Mouse (Mus musculus) spleen, adult 2 months (tissue): ENCODE data around the gene Mdga1. TPM values are rescaled to one million over a fixed set of nuclear protein-coding genes. Genes with fewer than 3 reads are reported as not detected.
A peak's percentile ranks its signal among the peaks of the same experiment; 100 is the strongest.

Experiments
- DNase-seq, 2 experiments: peaks; one replicate each; pipeline versions ENCODE4 v3.0.0 to v3.0.0-alpha.2; 2012 to 2021; ENCODE audit warnings: low spot score in 2 of 2, low read depth in 1 of 2
- H3K27ac ChIP-seq: fragments of 200-500 bp; 2 replicates; pipeline ENCODE4 v1.5.1; 2012; ENCODE audit warnings: low read length, inconsistent platforms; ENCODE audit not compliant: insufficient read depth
- H3K27me3 ChIP-seq: fragments of 200-500 bp; 2 replicates; pipeline ENCODE4 v1.6.1; 2012; ENCODE audit warnings: mild to moderate bottlenecking, moderate library complexity, low read length, inconsistent platforms; ENCODE audit not compliant: control insufficient read depth, insufficient read depth
- H3K36me3 ChIP-seq: fragments of 200-500 bp; 2 replicates; pipeline ENCODE4 v1.6.1; 2012; ENCODE audit warnings: mild to moderate bottlenecking, low read length, inconsistent platforms; ENCODE audit not compliant: control insufficient read depth, insufficient read depth
- H3K4me1 ChIP-seq: fragments of 200-500 bp; 2 replicates; pipeline ENCODE4 v1.6.1; 2011; ENCODE audit warnings: inconsistent platforms; ENCODE audit not compliant: control insufficient read depth, insufficient read depth, insufficient read length
- H3K4me3 ChIP-seq: fragments of 200-500 bp; 2 replicates; pipeline ENCODE4 v1.5.1; 2011; ENCODE audit warnings: mild to moderate bottlenecking, inconsistent platforms; ENCODE audit not compliant: insufficient read depth, insufficient read length; ENCODE audit errors: extremely low read depth
- CTCF ChIP-seq: fragments of 200-500 bp; IDR thresholded peaks from 2 replicates; pipeline ENCODE4 v1.5.1; 2011; ENCODE audit warnings: mild to moderate bottlenecking, inconsistent platforms; ENCODE audit not compliant: insufficient read depth, insufficient read length, insufficient replicate concordance; ENCODE audit errors: extremely low read depth
- POLR2A ChIP-seq: fragments of 200-500 bp; IDR thresholded peaks from 2 replicates; pipeline ENCODE4 v1.6.1; 2011; ENCODE audit warnings: low read depth, low read length, inconsistent platforms
- WGBS: fragments of 180-500 bp; shearing (Covaris S2); methylation state at CpG from one replicate; pipeline ENCODE4 v1.1.7; 2018; 5-methylcytosine and 5-hydroxymethylcytosine counted together
- polyA plus RNA-seq: library from polyadenylated mRNA; depleted of rRNA; stranded (reverse); fragments of >200 nt; gene quantifications from 2 replicates; pipeline ENCODE4 v1.2.3, GENCODE M21; 2012

Gene Mdga1
- polyA plus RNA-seq, 1 experiment = 1.6 TPM

DNA sequence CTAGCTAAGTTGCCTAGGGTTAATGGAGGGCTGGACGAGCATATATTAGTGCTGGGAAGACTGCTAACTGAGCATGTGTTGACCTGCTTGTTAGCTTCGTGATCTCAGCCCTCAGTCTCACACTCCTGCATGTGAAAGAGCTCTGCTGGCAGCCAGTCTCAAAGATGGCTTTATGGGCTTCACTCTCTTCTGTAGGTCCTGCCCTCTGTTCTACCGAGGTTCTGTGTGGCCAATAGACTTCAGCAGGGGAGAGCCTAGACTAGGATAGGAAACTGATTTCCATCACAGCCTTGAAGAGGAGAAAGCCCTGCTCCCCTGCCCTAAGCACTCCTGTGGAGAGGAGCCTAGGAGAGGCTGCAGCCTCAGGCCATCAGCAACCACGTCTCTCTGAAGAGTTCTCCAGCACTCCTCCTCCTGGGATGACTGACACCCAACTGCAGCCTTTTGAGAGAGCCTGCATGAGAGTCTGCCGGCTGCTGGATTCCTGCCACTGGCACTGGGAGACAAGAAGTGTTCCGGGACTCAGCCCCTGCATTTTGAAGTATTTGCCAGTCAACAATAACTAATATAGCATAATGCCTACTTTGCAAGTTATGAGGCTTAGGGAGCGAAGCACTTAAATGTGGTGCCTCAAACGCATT, 116.9 kb downstream of the Mdga1 start:
- no peak for DNase-seq
- no peak for TF ChIP-seq POLR2A
- no peak for TF ChIP-seq CTCF
- Histone ChIP-seq H3K27ac (no peak overlapping the region), H3K36me3 (no peaks in the 10 kb centered on the region), H3K4me3 (no peak overlapping the region), H3K4me1 (no peaks in the 10 kb centered on the region), H3K27me3 (no peaks in the 10 kb centered on the region)
- 77% methylated on average over 8 of the region's 8 CpGs for WGBS

DNA sequence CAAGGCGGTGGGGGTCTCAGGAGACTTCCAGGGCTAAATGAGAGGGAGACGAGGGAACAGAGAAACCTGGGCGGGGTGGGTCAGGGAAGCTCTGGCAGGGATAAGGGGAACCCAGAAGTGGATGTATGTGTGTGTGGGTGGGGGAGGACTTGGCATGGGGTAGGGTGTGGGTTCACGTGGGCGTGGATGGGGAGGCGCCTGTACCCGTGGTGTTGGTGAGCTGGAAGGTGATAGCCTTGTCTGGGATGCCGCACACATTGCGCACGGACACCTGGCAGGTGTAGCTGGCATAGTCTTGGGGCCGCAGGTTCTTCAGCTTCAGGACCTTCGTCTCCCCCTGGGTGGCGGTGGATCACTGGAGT, 120.5 kb downstream of the Mdga1 start:
- TF ChIP-seq POLR2A = no peak
- TF ChIP-seq CTCF = no peak
- WGBS = 86% methylated on average over 13 of the region's 13 CpGs
- DNase-seq = no peak

DNA sequence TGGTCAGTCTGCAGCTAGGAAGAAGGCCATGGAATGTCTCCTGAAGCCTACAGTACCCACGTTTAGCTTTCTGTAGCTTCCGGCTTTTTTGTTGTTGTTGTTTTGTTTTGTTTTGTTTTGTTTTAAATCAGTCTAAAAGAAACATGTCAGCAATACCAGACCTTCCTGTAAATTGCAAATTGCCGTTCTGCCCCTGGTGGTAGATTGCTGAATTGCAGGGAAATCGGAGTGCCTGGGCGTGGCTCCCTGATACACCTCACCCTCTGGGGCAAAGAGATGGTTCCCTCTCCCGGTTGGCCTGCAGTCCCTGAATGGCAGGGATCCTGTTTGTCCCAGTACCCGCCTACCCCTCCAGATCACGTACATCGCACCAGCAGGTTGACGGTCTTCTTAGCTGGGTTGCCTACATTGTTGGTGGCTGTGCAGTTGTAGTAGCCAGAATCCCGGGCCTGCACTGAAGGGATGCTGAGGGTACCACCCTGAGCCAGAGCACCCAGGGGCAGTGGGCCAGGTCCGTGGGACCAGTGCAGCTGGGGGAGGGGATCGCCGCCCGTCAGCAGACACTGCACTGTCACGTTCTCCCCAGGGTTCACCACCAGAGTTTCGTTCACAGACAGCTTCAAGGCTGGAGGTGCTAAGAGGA, 121.0 kb downstream of the Mdga1 start:
- 63% methylated on average over 17 of the region's 17 CpGs for WGBS
- Histone ChIP-seq H3K4me3 (no peak overlapping the region), H3K27ac (no peak overlapping the region), H3K4me1 (no peaks in the 10 kb centered on the region), H3K27me3 (no peaks in the 10 kb centered on the region), H3K36me3 (no peaks in the 10 kb centered on the region)
- TF ChIP-seq POLR2A (no peak), CTCF (peak; percentile 46; the same call in 1 of the 2 replicates)
- DNase-seq = peak; percentile 35 to 62

More for the DNA sequence above, 120.5 kb downstream of the Mdga1 start:
- Histone ChIP-seq H3K4me3 (no peak overlapping the region), H3K27me3 (no peaks in the 10 kb centered on the region), H3K4me1 (no peaks in the 10 kb centered on the region), H3K36me3 (no peaks in the 10 kb centered on the region), H3K27ac (no peak overlapping the region)

DNA sequence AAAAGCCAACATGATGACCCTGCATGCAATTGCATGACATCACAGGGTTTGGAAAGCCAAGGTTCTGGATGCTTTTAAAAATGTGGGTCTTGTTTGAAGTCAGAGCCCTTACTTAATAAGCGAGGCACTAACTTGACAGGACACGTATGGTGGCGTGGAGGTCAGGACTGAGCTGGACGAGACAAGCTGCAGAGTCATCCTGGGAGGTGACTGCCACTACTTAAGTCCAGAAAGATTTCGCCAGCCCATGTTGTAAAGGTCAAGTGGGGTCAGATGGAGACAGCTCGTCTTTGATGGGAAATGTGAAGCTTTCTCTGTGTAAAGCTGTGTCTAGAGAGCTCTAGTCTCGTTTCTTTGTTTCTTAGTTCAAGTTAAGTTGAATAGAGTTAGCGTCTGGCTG, 122.6 kb downstream of the Mdga1 start:
- TF ChIP-seq CTCF (no peak), POLR2A (no peak)
- Histone ChIP-seq H3K27me3 (no peaks in the 10 kb centered on the region), H3K4me3 (no peak overlapping the region), H3K4me1 (peaks cover 1% of the 10 kb centered on the region; the same call in 1 of the 2 replicates), H3K27ac (no peak overlapping the region), H3K36me3 (no peaks in the 10 kb centered on the region)
- WGBS = 86% methylated on average over 8 of the region's 8 CpGs
- no peak for DNase-seq

DNA sequence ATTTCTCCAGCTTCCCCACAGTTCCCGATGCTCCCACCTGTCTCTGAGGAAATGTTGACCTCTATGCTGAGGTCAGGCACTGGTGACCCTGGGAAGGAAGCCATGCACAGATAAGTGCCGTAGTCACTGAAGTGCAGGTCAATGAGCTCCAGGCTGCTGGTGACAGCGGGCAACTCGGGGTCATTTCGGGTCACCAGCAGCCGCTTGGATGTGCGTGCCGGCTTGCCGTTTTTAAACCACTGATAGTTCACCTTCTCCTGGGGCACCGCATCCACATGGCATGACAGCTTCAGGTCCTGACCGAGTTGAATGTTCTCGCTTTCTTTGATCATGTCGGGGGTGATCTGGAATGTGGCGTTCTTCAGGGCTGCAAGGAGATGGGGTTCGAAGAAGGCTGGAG, 123.6 kb downstream of the Mdga1 start:
- TF ChIP-seq POLR2A = no peak
- no peak for TF ChIP-seq CTCF

DNA sequence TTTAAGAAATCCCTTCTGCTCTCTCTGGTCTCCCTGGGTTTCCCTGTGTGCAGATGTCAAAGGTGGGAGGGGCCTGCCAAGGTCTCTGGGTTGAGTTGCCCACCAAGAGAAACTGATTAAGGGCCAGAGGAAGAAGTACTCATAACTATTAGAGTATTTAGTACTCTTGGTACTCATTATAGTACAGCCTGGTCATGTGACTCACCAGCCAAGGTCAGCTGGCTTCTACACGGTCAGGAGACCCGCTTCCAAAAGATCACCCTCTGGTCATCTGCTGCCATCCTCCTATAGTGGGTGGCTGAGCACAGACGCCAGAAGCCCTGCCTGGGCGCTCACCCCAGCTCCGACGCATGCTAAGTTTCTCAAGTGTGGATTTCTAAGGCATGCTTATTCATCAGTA, 124.9 kb downstream of the Mdga1 start:
- peaks cover 5% of the 10 kb centered on the region for H3K4me1 ChIP-seq
- no peaks in the 10 kb centered on the region for H3K36me3 ChIP-seq
- no peaks in the 10 kb centered on the region for H3K27me3 ChIP-seq
- DNase-seq = no peak
- TF ChIP-seq POLR2A (no peak), CTCF (no peak)
- 92% methylated on average over 6 of the region's 6 CpGs for WGBS
- H3K27ac ChIP-seq = no peak overlapping the region
- H3K4me3 ChIP-seq = no peak overlapping the region

More for the DNA sequence above, 123.6 kb downstream of the Mdga1 start:
- Histone ChIP-seq H3K4me3 (no peak overlapping the region), H3K27me3 (no peaks in the 10 kb centered on the region), H3K27ac (no peak overlapping the region), H3K4me1 (peaks cover 5% of the 10 kb centered on the region), H3K36me3 (no peaks in the 10 kb centered on the region)
- 90% methylated on average over 15 of the region's 15 CpGs for WGBS
- DNase-seq = no peak

DNA sequence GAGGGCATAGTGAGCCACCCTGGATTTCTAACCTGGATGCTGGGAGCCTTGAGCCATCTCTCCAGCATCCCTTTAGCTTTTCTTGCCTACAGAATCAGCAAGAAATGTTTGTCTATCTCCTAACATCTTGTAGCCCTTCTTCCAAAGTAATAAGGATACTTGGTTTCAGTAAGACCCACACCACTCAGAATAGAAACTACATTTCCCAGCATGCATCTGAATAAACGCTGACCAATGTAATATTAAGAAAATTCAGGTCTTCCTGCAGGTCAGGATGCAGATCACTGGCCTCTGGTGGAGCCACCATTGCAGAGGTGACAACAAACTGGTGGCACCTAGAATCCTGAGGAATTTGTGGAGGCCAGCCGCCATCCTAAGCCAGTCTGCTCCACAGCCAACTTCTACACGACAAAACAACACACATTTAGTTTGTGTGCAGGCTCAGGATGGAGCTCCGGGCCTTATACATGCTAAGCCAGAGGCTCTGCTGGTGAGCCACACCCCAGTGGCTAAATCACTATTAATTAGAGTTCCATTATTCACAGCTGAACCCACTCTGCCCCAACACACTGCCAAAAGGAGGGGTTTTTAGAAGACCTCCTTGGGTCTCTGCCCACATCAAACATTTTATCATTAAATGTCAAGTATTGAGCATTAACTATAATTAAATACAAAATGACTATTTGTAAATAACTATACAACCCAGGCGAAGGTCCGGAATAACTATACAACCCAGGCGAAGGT, 126.3 kb downstream of the Mdga1 start:
- Histone ChIP-seq H3K4me1 (peaks cover 5% of the 10 kb centered on the region), H3K27ac (no peak overlapping the region), H3K27me3 (no peaks in the 10 kb centered on the region), H3K4me3 (no peak overlapping the region), H3K36me3 (no peaks in the 10 kb centered on the region)
- WGBS = 93% methylated on average over 7 of the region's 7 CpGs
- no peak for DNase-seq
- TF ChIP-seq CTCF (no peak), POLR2A (no peak)
